In genomic region chr9:30970001-30970400, GRCm38 (mm10) we compare ENCODE assay signal across 29 mouse cellular contexts. TPM values are rescaled to one million over a fixed set of nuclear protein-coding genes. Genes with fewer than 3 reads are reported as not detected.
"Had no signal": no experiment of that assay in that cellular context is flagged by ENCODE, and none has a peak within 500 bp of the region (broad histone marks: within the 10 kb centered on the region; RNA-seq: fewer than 3 reads in every experiment).

No protein-coding gene starts in this region.

- H3K4me3 ChIP-seq: gastrocnemius, adult 2 months; heart, embryonic 10.5 days; heart, embryonic 12.5 days; hindbrain, embryonic 10.5 days; hindbrain, embryonic 12.5 days; kidney, embryonic 15.5 days; limb, embryonic 10.5 days; limb, embryonic 12.5 days; liver, embryonic 13.5 days; liver, embryonic 15.5 days had no signal

- H3K36me3 ChIP-seq: heart, embryonic 10.5 days; heart, embryonic 12.5 days; hindbrain, embryonic 10.5 days; hindbrain, embryonic 12.5 days; kidney, embryonic 15.5 days; limb, embryonic 10.5 days; limb, embryonic 12.5 days; liver, embryonic 13.5 days; liver, embryonic 15.5 days had no signal

- H3K27me3 ChIP-seq: hindbrain, embryonic 12.5 days; kidney, embryonic 15.5 days; liver, embryonic 13.5 days; liver, embryonic 15.5 days had no signal

- H3K4me2 ChIP-seq: heart, embryonic 12.5 days; hindbrain, embryonic 12.5 days; hindbrain, embryonic 14.5 days; kidney, embryonic 15.5 days; limb, embryonic 12.5 days; liver, embryonic 11.5 days; liver, embryonic 13.5 days; liver, embryonic 15.5 days had no signal

- H3K9ac ChIP-seq: heart, embryonic 12.5 days; hindbrain, embryonic 12.5 days; hindbrain, embryonic 14.5 days; kidney, embryonic 15.5 days; limb, embryonic 12.5 days; liver, embryonic 13.5 days; liver, embryonic 15.5 days had no signal

- ATAC-seq: hindbrain, embryonic 16.5 days; intestine, embryonic 16.5 days had no signal

- H3K27ac ChIP-seq: gastrocnemius, adult 2 months; heart, embryonic 10.5 days; hindbrain, embryonic 10.5 days; hindbrain, embryonic 12.5 days; hindbrain, embryonic 14.5 days; kidney, embryonic 15.5 days; kidney, postnatal 0 days; limb, embryonic 10.5 days; limb, embryonic 12.5 days; liver, embryonic 13.5 days; liver, embryonic 15.5 days had no signal

- H3K9me3 ChIP-seq: heart, embryonic 10.5 days; heart, embryonic 12.5 days; hindbrain, embryonic 10.5 days; hindbrain, embryonic 12.5 days; kidney, embryonic 15.5 days; limb, embryonic 10.5 days; liver, embryonic 13.5 days; liver, embryonic 15.5 days had no signal

- DNase-seq: gastrocnemius, adult 2 months; gastrocnemius, postnatal 10 days; gastrocnemius, postnatal 25 days; heart, adult 18-20 months; heart, postnatal 10 days; heart, postnatal 4 days; kidney, adult 11 months; kidney, adult 2 months; kidney, adult 9 months; kidney, postnatal 14 days; kidney, postnatal 36 days; layer of hippocampus, adult 9-11 months; layer of hippocampus, postnatal 36 days; liver; liver, embryonic 13.5 days had no signal

- H3K4me1 ChIP-seq: heart, embryonic 10.5 days; kidney, embryonic 15.5 days; liver, embryonic 13.5 days; liver, embryonic 15.5 days had no signal

RNA-seq across cellular contexts. Expression of gene Adamts8, which starts 27.6 kb away (rescaled TPM):
- total RNA-seq: granulocyte monocyte progenitor cell, adult 5-6 weeks had no signal

RNA-seq across cellular contexts. Expression of gene Adamts15, which starts 47.7 kb away (rescaled TPM):
- total RNA-seq: granulocyte monocyte progenitor cell, adult 5-6 weeks had no signal
